Mouse (Mus musculus) ES-E14 (cell line): ENCODE results near the gene Emb.

Experiments used
- CHD2 ChIP-seq: IDR thresholded peaks from 2 replicates; pipeline ENCODE4 v1.6.1; 2014; ENCODE audit warnings: mild to moderate bottlenecking, low read depth, low read length, inconsistent platforms
- HCFC1 ChIP-seq: IDR thresholded peaks from 2 replicates; pipeline ENCODE4 v1.6.1; 2012; ENCODE audit warnings: low read length, inconsistent platforms, borderline replicate concordance; ENCODE audit not compliant: insufficient read depth
- MAFK ChIP-seq: IDR thresholded peaks from 2 replicates; pipeline ENCODE4 v1.6.1; 2014; ENCODE audit warnings: mild to moderate bottlenecking, low read depth, low read length, inconsistent platforms; ENCODE audit not compliant: insufficient read depth
- ZC3H11A ChIP-seq: IDR thresholded peaks from 2 replicates; pipeline ENCODE4 v1.6.1; 2012; ENCODE audit warnings: low read depth, mild to moderate bottlenecking, inconsistent platforms, low read length, borderline replicate concordance
- ZNF384 ChIP-seq: IDR thresholded peaks from 2 replicates; pipeline ENCODE4 v1.6.1; 2012; ENCODE audit warnings: low read depth, low read length, inconsistent platforms

- no peak for TF ChIP-seq HCFC1
- no peak for TF ChIP-seq ZNF384
- no peak for TF ChIP-seq MAFK
- TF ChIP-seq CHD2 = no peak
- TF ChIP-seq ZC3H11A = no peak
Observed at GRCm38 (mm10) chr13:117284036-117284435, 75.7 kb downstream of the Emb start.
